Mouse (Mus musculus) frontal cortex, adult 2 months (tissue): ENCODE measurements at regions not wholly inside any gene's neighbourhood (a gene's known extent, or its start where the extent isn't known, plus 50 kb on each side); places are given as distances from the start of the nearest gene placed in this dataset.

Experiments
- DNase-seq, 2 experiments: peaks; one replicate each; pipeline ENCODE4 v3.0.0; 2022; ENCODE audit warnings: low spot score in 1 of 2; ENCODE audit errors: extremely low spot score in 1 of 2

- peak; percentile 24 to 76 for DNase-seq
Observed at GRCm38 (mm10) chr9:86961663-86962062, 53.7 kb upstream of the Ripply2 start.

DNA sequence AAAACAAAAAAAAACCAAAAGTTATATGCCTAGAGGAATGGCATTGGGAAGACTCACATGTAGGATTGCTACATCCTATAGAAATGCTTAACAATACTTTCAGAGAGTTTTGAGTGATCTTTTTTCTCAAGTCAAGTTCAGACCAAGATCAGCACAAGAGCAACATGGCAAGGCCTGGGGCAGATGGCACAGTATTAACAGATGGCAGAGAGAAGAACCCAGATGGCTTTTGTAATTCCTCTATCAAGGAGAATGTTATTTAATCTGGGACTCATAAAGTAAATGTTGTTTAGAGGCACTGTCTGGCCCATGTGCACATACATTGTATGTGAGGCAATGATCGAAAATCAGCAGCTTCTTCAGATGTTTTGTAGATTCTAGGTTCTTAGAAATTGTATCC lies 58.3 kb upstream of the Ripply2 start:
- DNase-seq, result no peak

DNA sequence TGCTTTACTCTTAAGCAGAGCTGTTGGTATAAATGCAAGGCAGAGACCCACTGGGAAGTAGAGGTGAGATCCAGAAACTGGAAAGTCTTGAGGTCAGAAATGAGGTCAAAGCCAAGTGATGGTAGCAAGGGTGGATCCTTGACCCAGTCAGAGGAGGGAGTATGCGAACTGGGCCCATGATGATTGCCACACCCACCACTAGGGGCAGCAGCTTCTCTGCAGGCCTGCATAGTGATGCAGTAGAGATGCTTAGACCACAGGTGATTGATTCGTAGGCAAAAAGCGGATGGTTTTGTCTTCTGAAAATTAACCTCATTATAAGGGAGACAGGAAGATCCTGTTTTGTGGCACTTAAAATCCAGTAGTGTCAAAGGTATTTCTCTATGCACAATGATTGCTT lies 59.6 kb upstream of the Ripply2 start:
- no peak for DNase-seq

DNA sequence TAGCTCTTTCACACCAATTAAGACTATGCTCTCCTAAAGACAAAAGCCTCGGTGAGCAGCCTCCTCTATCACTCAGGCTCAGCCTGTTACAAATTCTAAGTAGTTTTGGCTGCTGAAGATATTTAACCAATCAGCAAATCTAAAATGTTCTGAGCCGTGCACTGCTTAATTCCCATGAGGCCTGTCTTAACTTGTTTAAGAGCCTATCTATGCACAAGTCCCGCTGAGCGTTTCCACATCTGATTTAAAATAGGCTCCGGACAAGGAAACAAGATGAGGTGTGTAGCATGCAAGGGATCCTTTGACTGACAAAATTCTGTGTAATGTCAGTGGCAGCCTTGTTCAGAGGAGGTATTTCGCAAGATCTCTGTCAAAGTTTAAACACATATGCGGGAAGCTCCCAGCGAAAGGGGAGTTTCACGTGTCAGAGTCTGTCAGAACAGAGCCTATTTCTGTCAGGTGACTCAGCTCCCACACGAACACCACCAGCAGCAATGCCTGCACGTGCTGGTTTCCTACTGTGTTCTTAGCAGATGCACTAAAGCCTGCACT lies 63.3 kb upstream of the Ripply2 start:
- DNase-seq, result no peak

DNA sequence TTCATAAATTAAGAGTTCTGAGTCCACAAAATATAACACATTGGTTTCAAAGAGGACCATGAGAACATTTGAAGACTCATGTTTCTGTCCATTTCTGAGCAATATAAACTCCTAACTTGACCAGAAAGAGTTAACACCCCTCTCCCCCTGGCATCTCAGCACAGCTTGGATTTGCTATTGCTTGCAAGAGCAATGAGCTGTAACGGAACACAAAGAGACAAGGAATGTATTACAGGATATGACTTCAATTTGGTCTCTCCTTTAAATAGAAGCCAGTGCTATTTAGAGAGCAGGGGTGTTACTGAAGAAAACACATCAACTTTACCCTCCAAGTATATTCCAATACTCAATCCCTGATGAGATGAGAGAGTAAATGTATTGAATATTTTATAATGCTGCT lies 65.5 kb upstream of the Ripply2 start:
- no peak for DNase-seq

- no peak for DNase-seq
Observed at GRCm38 (mm10) chr9:86931196-86931595, 50.7 kb upstream of the Snap91 start.
